Mouse (Mus musculus): ENCODE results near the gene Tardbp.
A peak's percentile ranks its signal among the peaks of the same experiment; 100 is the strongest.

Tardbp gene

GRCm38 (mm10) chr4:148638302-148638701 lies 11.5 kb upstream of the Tardbp start:
- no peak for DNase-seq (ENCODE audit: low spot score)

- DNase-seq (ENCODE audit: low spot score): no peak
Measured at GRCm38 (mm10) chr4:148635309-148635708, 8.5 kb upstream of the Tardbp start.

- DNase-seq (ENCODE audit: low spot score): no peak
Measured at GRCm38 (mm10) chr4:148633395-148634061, 6.7 kb upstream of the Tardbp start.

DNA sequence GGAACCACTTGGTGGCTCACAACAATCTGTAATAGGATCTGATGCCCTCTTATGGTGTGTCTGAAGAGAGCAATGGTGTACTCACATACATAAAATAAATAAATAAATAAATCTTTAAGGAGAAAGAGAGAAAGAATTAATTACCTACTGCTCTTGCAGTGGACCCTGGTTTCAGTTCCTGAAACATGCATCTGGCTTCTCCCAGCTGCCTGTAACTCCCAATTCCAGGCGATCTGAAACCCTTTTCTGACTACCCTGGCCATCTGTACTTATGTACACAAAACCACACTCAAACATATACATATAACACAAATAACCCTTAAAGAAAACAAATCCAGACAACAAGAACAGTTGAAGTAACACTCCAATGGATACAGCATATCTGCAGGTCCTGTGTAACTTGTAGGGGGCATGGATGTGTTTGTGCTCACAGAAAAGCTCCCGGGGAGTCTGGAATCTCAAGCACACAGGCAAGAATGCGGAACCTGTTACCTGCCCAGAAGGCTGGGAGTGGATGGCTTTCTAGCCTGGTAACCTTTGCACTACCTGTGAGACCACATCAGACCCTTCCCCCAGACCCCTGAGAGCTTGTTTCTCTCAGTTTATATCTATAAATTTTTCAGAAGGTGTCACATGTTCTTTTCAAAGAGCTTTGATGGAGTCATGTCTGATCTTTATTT lies 5.3 kb upstream of the Tardbp start:
- DNase-seq (ENCODE audit: low spot score): no peak

DNA sequence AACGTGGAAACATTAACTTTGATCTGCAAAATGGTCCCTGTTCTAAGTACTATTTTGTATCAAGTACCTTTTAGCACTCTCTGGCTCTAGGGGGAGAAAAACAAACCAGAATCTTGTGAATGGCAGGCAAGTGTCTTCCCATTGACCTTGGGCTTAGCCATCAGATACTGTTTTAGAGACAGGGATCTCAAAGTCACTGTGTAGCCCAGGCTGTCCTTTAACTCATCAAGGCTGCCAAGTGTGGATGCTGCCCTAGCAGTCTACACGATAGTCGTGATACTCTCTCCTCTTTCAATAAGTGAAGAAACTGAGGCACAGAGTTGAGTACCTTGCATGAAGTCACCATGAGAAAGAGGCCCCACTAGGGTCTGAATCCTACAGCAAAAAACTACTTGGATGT lies 427 bp upstream of the Tardbp start:
- DNase-seq (ENCODE audit: low spot score): no peak

DNA sequence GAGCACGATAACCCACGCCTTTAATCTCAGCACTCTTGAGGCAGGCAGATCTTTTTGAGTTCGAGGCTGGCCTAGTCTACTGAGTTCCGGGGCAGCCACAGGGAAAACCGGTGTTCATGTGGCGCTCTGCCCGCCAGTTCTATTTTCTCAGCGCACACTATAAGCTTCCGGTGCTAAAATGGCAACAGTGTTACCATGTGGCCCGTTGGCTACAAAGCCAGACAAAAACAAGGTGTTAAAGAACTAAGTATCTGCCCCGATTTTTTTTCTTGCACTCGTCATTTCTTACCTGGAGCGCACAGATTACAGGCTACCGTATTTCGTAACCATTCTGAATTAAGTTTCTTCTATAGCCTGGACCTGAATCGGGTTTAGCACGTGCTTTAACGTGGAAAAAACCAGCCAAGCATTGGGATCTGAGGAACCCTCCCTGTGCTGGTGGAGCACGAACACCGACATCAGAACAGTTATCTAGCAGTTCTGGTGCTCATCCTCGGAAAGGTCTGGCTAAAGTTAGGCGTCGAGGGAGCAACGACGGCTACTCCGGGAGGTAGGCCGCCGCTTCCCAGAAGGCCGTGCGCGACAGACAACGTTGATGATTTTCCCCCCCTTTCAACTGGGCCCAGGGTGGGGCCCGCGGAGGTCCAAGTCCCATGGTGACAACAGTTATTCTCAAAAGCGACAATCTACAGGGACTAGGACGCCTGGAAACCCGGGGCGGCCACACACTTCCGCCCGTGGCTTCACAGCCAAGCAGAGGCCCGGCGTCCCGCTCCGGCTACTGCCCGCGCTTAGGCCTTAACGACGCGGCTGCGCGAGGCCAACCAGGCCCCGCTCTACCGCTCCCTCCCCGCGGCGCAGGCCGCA lies 830 bp downstream of the Tardbp start:
- DNase-seq (ENCODE audit: low spot score): no peak

DNA sequence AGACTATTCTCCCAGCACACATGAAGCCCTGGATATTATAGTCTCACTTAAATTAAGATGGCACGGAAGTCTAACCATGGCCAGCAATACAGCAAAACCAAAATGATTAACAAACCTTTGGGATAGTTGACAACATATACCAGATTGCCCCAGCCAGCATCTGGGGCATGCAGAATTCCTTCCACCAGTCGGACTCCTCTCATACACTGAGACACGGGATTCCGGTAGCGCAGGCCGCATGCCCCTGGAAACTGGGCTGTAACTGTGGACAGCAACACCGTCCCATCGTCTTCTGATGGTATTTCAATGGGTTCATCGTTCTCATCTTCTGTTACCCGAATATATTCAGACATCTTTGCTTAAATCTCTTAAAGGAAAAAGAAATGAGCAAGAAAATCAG lies 1.8 kb downstream of the Tardbp start:
- no peak for DNase-seq (ENCODE audit: low spot score)

DNA sequence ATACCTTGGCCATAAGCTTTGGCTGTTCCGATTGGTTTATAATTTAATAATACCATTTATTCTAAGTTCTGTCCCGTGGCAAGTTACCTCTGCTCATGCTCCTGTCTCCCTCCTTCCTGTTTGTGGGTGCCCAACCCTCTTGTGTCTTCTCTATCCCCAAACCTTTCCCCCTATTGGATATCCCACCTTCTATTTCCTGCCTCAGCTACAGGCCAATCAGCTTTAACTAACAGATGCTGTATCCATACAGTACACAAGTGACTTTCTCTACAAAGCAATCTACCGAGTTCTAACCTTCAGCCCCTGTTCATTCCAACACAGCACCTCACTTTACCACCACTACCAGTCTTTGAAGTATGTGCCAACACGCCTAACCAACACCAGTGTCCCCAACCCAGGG lies 3.2 kb downstream of the Tardbp start:
- no peak for DNase-seq (ENCODE audit: low spot score)

DNA sequence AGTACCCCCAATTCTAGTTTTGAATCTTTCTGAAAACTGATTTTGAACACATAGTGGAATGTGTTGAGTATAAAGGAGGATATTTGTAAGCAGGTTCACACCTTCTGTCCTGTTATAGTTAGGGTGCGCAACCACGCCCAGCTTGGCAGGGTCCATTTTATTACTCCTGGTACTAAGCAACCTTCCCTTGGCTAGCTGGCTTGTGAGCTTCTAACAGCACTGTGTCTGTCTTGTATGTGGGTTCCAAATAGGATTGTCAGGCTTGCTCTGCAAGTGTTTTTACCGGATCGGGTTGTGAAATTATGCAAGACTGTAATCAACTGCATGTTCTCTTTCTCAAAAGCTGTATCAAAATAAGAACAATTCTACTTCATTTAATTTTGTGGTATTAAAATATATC lies 4.3 kb downstream of the Tardbp start:
- no peak for DNase-seq (ENCODE audit: low spot score)

DNA sequence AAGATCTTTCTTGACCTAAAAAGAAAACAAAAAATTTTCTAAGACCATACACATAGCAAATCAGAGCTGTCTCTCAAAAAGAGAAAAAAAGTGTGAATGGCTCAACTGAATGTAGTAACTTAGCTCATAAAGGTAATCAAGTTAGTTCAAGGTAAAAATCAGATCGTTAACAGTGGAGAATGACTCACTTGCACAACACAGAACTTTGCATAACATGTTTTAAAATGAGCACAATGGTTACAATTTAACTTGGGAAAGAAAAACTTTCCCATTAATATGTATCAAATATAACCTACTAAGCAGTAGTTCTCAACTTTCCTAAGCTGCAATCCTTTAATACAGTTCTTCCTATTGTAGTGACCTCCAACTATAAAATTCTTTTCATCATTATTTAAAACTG lies 6.1 kb downstream of the Tardbp start:
- DNase-seq (ENCODE audit: low spot score): no peak

DNA sequence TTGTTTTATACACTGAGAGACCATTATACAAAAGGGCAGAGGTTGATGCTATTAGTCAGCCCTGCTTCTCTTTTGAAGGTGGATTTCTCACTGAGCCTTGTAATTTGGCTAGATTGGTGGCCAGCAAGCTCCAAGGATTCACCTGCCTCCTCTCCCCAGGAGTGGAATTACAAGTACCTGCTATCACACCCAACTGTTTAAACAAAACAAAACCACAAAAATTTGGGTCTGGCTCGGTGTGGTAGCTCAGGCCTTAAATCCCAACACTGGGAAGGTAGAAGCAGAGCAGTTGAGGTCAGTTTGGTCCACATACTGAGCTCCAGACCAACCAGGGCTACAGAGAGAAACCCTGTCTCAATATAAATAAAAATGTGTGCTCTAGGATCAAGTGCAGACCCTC lies 7.0 kb downstream of the Tardbp start:
- DNase-seq (ENCODE audit: low spot score): no peak

DNA sequence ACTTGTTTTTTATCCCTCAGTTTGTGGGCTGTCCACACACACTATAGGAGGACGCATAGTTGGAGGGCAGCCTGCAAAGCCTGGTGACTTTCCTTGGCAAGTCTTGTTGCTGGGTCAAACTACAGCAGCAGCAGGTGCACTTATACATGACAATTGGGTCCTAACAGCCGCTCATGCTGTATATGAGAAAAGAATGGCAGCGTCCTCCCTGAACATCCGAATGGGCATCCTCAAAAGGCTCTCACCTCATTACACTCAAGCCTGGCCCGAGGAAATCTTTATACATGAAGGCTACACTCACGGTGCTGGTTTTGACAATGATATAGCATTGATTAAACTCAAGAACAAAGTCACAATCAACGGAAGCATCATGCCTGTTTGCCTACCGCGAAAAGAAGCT lies 13.1 kb downstream of the Tardbp start:
- DNase-seq (ENCODE audit: low spot score): no peak

DNA sequence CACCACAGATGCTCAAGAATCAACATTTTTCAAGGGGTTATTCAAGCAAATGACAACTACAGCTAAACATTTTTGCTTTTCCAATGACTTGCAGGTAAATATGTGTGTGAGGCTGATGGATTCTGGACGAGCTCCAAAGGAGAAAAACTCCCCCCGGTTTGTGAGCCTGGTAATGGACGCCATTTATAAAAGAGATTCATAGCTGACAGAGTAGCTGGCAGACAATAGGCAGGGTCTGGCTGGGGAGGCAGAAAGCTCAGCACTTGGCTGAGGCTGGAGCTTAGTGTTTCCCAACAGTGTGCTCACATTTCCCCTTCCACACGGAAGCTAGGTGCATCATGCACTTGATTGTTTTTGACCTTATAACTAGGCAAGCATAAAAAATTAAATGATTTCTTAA lies 14.3 kb downstream of the Tardbp start:
- DNase-seq (ENCODE audit: low spot score): no peak

DNA sequence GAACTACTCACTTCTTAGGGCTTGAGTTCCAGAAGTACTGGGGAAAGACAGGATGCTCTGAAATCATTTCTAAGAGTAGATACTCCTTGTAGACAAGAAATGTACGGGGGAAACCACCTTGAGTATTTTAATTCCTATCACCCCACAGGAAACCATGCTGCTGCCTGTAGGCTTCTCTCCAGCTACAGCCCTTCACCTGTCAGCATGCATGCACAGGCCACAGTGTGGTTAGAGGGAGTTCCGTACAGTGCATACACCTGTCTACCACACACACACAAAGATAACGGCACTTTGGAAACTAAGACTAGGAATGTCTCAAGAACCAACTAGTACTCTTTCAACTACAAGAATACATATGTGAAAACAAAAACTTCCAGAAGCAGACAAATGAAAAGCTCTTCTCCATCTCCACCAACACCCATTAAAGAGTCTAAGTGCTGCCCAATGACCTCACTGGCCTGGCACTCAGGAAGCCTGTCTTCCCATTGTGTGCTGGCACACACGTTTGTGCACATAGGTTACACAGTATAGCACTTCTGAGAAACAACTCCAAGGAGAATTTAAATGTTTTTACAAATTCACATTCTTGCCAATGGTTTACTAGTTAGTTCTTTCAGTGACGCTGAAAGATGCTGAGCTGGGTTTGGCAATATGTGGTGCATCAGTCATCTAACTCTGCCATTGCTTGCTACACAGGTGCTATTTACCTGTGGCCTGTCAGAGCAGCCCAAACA lies 16.0 kb downstream of the Tardbp start:
- DNase-seq (ENCODE audit: low spot score): no peak

DNA sequence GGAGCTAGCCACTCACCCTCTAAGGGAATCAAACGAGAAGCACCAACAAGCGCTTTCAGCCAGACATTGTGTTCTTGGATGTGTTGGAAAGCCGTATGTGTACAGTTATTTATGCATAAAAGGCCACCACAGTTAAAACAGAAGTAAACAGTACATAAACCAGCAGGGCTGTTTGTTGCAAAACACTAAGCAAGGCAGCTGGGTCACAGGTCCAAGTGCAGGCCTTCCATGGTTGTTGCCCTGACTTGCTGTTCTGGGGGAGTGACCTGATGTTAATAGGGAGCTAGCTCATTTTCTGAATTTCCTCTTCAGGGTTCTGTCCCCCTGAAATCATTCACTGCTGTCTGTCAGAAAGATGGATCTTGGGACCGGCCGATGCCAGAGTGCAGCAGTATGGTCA lies 17.0 kb downstream of the Tardbp start:
- DNase-seq (ENCODE audit: low spot score): no peak

DNA sequence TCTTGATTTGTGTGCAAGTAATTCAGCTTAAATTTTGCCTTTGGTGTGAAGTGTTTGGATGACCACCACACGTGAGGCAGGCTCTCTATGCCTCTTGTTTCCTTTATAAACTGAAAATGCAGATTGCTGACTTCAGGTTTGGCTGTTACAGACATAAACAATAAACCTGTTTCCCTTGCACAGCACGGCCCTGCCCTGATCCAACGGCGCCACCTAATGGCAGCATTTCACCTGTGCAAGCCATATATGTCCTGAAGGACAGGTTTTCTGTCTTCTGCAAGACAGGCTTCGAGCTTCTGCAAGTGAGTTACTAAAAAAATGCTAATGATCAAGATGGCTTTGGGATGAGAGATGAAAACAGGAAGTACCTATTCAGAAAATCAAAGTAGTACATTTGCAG lies 19.1 kb downstream of the Tardbp start:
- peak; percentile 61 for DNase-seq (ENCODE audit: low spot score)

DNA sequence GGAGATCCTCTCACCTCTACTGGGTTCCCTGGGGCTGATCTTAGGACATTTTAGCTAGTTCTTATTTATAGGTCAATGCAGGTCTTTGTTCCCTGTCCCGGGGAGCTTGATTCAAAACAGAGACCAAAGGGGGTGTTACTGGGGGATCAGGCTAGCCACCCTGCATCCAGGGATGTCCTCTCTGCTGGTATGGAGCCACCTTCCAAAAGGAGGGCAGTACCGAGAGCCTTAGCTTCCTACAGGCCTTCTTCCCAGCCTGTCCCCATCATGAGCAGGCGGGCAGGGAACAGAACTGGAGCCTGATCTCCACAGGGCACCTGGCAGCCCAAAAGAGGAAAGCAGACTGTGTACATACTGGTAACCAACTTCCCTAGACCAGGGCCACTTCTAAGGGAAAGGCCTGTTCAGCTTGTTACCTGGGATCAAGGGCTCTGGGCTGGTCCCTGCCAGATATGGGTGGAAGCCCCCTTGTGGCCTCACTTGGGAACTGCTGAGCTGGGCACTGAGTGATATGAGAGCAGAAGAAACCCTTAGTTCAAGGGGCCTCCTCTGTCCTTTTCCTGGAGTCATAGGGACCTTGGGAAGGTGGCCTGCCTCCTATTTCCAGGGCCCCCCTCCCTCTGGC lies 22.2 kb downstream of the Tardbp start:
- DNase-seq (ENCODE audit: low spot score): no peak

DNA sequence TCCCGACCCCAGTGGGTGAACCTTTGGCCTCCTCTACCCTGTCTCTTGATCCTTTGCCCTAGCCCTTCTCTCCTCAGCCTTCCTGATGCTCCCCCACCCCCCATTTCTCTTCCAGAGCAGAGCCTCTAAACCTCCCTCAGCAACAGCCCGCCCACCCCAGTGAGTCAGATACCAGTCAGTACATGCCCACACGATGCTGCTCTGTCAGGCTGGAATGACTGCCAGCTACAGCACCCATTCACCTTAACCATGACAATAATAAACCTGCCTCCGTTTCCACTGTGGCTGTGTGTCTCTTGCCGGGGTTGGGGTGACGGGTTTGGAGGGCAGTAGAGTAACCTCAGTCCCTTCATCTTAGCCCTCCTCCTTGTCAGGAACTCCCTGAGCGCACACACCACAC lies 22.7 kb downstream of the Tardbp start:
- no peak for DNase-seq (ENCODE audit: low spot score)

DNA sequence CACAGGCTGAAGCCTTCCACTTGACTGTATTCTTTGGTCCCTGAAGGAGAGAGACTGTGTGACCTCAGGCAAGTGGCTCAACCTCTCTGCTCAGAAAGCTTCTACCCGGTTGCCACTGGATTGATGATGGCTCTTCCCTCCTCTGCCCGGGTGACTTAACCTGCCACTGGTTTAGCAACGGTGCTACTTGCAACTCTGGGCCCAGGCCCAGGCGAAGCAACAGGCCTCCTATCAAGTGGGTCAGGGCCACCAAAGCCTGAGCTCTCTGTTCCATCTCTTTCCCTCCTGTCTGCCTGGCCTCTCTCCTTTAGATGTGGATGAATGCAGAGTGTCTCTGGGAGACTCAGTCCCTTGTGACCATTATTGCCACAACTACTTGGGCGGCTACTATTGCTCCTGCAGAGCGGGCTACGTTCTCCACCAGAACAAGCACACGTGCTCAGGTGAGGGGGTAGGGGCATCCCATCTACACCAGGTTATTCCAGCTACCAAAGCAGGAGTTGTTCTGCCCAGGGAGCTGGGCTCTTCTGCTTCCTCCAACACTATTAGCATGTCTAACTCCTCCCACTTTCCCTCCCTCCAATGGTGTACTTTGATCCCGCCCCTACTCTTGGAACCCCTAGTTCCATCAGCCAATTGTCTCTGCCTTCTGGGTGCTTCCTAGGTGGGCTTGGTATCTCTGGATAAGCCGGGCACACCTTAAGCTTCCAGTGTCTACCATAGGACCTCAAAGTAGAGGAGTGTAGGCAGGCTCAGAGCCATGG lies 23.3 kb downstream of the Tardbp start:
- no peak for DNase-seq (ENCODE audit: low spot score)

DNA sequence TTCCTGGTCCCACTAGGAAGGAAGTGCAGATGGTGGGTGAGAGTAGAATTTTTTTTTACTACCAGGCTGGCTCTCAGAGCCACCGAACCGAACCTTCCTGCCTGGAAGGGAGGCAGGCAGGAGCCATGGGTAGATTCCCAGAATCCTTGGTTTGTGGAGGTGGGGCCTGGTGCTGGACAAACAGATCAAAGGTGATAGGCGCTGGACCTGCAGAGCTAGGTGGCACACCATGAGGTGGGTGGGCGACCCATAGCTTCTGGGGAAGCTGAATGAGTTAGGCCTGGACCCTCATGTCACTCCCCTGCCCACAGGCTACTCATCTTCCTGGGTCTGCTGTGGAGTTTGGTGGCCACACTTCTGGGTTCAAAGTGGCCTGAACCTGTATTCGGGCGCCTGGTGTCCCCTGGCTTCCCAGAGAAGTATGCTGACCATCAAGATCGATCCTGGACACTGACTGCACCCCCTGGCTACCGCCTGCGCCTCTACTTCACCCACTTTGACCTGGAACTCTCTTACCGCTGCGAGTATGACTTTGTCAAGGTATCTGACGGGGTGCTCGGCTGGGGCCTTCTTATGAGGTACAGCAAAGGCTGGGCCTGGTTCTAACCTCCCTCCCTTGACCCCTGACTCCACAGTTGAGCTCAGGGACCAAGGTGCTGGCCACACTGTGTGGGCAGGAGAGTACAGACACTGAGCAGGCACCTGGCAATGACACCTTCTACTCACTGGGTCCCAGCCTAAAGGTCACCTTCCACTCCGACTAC lies 24.3 kb downstream of the Tardbp start, which contains the start of gene Masp2:
Gene Masp2, plus strand, starts transcription at position 198 of the 764 bp plus-strand sequence.
- DNase-seq (ENCODE audit: low spot score): no peak

All from layer of hippocampus, adult 9-10 months (tissue).